Mouse (Mus musculus) heart, embryonic 12.5 days (tissue): ENCODE results near the gene Spred3. TPM values are rescaled to one million over a fixed set of nuclear protein-coding genes. Genes with fewer than 3 reads are reported as not detected.
"Not testable (repeated sequence)": the region's sequence is repeated elsewhere in the genome, so short reads cannot be mapped to it uniquely, and the experiment has no call there.

Source experiments
- ATAC-seq: fragments of 200-750 bp; cut with Nextera tagmentation; 2 replicates; pipeline ENCODE4 v1.8.0; 2017; ENCODE audit warnings: moderate TSS enrichment, moderate library complexity; ENCODE audit not compliant: insufficient number of reproducible peaks, low FRiP score
- H3K27ac ChIP-seq: fragments of 300-500 bp; sonication (generic); 2 replicates; pipeline ENCODE4 v1.5.1; 2016; ENCODE audit warnings: mild to moderate bottlenecking, moderate library complexity; ENCODE audit not compliant: poor library complexity, severe bottlenecking
- H3K27me3 ChIP-seq: fragments of 300-500 bp; sonication (generic); replicated peaks from 2 replicates; pipeline ENCODE4 v1.6.1; 2016; ENCODE audit warnings: mild to moderate bottlenecking, moderate library complexity
- H3K36me3 ChIP-seq: fragments of 300-500 bp; sonication (generic); 2 replicates; pipeline ENCODE4 v1.6.1; 2016; ENCODE audit warnings: mild to moderate bottlenecking, moderate library complexity
- H3K4me1 ChIP-seq: fragments of 300-500 bp; sonication (generic); replicated peaks from 2 replicates; pipeline ENCODE4 v1.6.1; 2016; ENCODE audit warnings: mild to moderate bottlenecking
- H3K4me2 ChIP-seq: fragments of 300-500 bp; sonication (generic); 2 replicates; pipeline ENCODE4 v1.6.1; 2016; ENCODE audit warnings: mild to moderate bottlenecking, moderate library complexity
- H3K4me3 ChIP-seq: fragments of 300-500 bp; sonication (generic); 2 replicates; pipeline ENCODE4 v1.5.1; 2016; ENCODE audit warnings: mild to moderate bottlenecking
- H3K9ac ChIP-seq: fragments of 300-500 bp; sonication (generic); 2 replicates; pipeline ENCODE4 v1.6.1; 2016; ENCODE audit warnings: mild to moderate bottlenecking, moderate library complexity
- H3K9me3 ChIP-seq: fragments of 300-500 bp; sonication (generic); replicated peaks from 2 replicates; pipeline ENCODE4 v1.6.1; 2016; ENCODE audit warnings: mild to moderate bottlenecking, moderate library complexity
- WGBS: fragments of 180-500 bp; shearing (Covaris S2); methylation state at CpG from one replicate; pipeline ENCODE4 v1.1.7; 2016; 5-methylcytosine and 5-hydroxymethylcytosine counted together
- polyA plus RNA-seq: library from polyadenylated mRNA; unstranded; fragments of >200 nt; fragmentation: Nextera tagmentation; extraction: Ambion mirVana; gene quantifications from 2 replicates; pipeline ENCODE4 v1.2.1, GENCODE M21; 2016

The Spred3 gene
- polyA plus RNA-seq = 1.6 and 2.1 TPM in 2 replicates

DNA sequence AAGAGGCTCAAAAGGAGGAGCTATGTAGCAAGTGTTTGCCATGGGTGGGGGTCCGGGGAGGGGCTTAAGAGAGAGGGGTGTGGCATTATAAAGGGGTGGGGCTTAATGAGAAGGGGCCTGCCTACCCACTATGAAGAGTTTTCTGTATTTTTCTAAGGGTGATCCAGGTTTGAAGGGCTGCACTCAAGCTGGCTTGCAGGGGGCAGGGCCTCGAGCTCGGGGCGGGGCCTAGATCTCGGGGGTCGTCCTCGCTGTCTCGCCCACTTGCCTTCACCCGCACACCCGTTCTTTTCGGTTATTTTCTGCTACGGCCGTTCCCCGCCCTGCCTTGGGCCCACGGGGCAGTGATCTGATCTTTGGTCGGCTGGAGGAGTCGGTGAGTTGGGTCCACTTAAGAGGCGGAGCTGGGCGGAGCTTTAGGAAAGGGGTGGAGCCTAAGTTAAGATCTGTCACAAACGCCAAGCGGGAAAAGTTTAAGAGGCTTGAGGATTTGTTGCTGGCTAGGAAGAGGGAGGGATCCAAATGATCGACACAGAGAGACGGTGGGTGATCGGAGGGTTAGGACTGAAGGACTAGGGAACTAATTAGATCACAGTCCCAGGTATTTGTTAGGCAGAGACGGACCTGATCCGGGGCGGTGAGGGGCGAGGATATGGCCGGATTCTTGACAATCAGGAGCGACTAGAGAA lies at the start of gene Spred3, which contains the start of gene Ggn:
TSS of gene Spred3 (minus strand) at position 346 of the 689 bp plus-strand sequence.
TSS of gene Ggn (plus strand) at position 145 of the 689 bp plus-strand sequence.
- Histone ChIP-seq H3K9ac (peak within 1 kb of the TSS; percentile 70), H3K36me3 (peaks cover 21% of the 10 kb centered on the region), H3K27ac (peak within 1 kb of the TSS; percentile 67), H3K4me2 (peak within 1 kb of the TSS; percentile 89), H3K4me1 (peaks cover 38% of the 10 kb centered on the region), H3K27me3 (peaks cover 56% of the 10 kb centered on the region), H3K4me3 (peak within 1 kb of the TSS; percentile 67), H3K9me3 (no peaks in the 10 kb centered on the region)
- 0% methylated on average over 30 of the region's 30 CpGs for WGBS
- ATAC-seq = peak; percentile 71

DNA sequence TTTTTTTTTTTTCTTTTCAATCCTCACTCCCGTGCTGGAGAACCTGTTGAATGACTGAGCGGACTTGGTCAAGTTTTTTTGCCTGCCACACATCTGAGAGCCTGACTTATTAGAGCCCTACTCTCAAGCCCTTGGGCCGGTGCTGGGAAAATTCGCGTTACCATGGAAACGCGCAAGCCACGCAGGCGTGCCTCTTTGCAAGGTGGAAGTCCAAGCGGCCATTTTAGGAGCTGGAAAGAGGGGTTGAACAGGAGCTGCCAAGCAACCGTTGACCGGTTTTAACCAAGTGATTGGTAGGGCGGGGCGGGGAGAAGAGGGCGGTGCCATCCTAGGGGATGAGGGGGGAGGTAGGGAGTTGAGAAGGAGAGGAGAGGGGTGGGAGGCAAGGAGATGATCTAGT lies 44.6 kb upstream of the Spred3 start:
- Histone ChIP-seq H3K4me1 (peaks cover 13% of the 10 kb centered on the region; the same call in 1 of the 2 replicates), H3K36me3 (peaks cover 10% of the 10 kb centered on the region), H3K4me3 (no peak overlapping the region), H3K4me2 (no peak overlapping the region), H3K9me3 (peaks cover 40% of the 10 kb centered on the region), H3K9ac (no peak overlapping the region), H3K27ac (no peak overlapping the region), H3K27me3 (peaks cover 18% of the 10 kb centered on the region)
- WGBS = 40% methylated on average over 15 of the region's 15 CpGs
- no peak for ATAC-seq

DNA sequence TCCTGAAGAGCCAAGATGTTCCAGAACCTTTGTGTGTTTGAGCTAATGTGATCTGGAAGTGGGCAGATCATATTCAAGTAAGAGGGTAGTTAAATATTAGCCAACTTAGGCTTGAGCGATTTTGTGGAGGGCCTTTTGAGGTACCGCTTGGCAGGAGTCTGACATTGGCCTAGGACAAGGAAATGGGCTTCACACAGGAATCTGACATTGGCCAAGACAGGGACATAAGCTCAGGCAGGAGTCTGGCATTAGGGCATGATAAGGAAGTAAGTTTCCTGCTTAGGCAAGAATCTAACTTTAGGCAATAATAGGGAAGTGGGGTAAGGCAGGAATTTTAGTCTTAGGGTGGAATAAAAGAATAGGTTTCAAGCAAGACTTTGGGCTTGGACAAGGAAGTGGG lies 44.0 kb upstream of the Spred3 start:
- 0 out of 2 replicates have a peak overlapping the region, but pooled peaks have one; percentile 66 for H3K4me2 ChIP-seq
- peaks cover 18% of the 10 kb centered on the region for H3K27me3 ChIP-seq
- WGBS = 68% methylated on average over 2 of the region's 2 CpGs
- peaks cover 13% of the 10 kb centered on the region; the same call in 1 of the 2 replicates for H3K4me1 ChIP-seq
- no peak for ATAC-seq
- H3K4me3 ChIP-seq = no peak overlapping the region
- no peak overlapping the region for H3K9ac ChIP-seq
- H3K9me3 ChIP-seq = peaks cover 35% of the 10 kb centered on the region
- no peak overlapping the region for H3K27ac ChIP-seq
- peaks cover 4% of the 10 kb centered on the region for H3K36me3 ChIP-seq

GRCm38 (mm10) chr7:29213675-29214082 lies 43.5 kb upstream of the Spred3 start, which contains the start of gene Catsperg1:
Gene Catsperg1, minus strand, starts transcription at chr7:29214035.
- Histone ChIP-seq H3K27me3 (peaks cover 18% of the 10 kb centered on the region), H3K4me3 (peak within 1 kb of the TSS; percentile 24), H3K4me2 (peak within 1 kb of the TSS; percentile 66), H3K36me3 (peaks cover 3% of the 10 kb centered on the region; the same call in 1 of the 2 replicates), H3K9me3 (peaks cover 30% of the 10 kb centered on the region), H3K4me1 (peaks cover 13% of the 10 kb centered on the region; the same call in 1 of the 2 replicates), H3K9ac (no peak within 1 kb of the TSS), H3K27ac (no peak within 1 kb of the TSS)
- ATAC-seq = peak; percentile 27; the same call in 1 of the 2 replicates
- WGBS = 5% methylated on average over 20 of the region's 20 CpGs

DNA sequence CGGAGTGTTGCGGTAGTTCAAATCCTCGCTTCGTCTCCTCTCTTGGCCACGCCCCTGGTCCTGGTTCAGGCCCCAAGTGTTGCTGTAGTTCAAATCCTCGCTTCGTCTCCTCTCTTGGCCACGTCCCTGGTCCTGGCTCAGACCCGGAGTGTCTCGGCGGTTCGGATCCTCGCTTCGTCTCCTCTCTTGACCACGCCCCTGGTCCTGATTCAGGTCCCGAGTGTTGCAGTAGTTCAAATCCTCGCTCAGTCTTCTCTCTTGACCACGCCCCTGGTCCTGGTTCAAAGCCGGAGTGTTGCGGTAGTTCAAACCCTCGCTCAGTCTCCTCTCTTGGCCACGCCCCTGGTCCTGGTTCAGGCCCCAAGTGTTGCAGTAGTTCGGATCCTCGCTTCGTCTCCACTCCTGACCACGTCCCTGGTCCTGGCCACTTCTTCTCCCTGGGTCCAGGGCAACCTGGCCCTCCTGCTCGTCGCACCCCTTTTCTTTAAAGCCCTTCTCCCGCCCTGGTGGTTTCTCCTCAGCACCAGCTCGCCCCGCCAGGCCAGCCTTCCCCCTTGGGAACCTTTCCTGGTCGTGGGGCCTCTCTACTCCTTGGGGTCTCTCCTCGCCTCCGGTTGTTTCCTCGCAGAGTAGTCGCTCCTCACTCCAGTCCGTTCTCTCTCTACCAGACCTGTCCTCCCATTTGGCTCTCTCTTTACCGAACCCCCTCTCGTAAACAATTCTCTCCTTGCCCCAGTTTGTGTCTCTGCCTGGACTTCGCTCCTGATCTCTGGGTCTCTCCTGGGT lies 42.8 kb upstream of the Spred3 start:
- Histone ChIP-seq H3K4me3 (peak overlapping the region; percentile 15; the same call in 1 of the 2 replicates), H3K4me2 (peak overlapping the region; percentile 66), H3K27me3 (peaks cover 18% of the 10 kb centered on the region), H3K9me3 (peaks cover 28% of the 10 kb centered on the region), H3K4me1 (peaks cover 13% of the 10 kb centered on the region; the same call in 1 of the 2 replicates)
- H3K36me3 ChIP-seq, H3K27ac ChIP-seq, H3K9ac ChIP-seq, ATAC-seq: not testable (repeated sequence)
- WGBS = 15% methylated on average over 40 of the region's 40 CpGs

- Histone ChIP-seq H3K27ac (no peak overlapping the region), H3K36me3 (0 out of 2 replicates have a peak, but pooled peaks cover 3% of the 10 kb centered on the region), H3K4me3 (peak overlapping the region; percentile 51)
Observed at GRCm38 (mm10) chr7:29212199-29212765, 42.1 kb upstream of the Spred3 start.

GRCm38 (mm10) chr7:29211415-29212198 lies 41.4 kb upstream of the Spred3 start:
- Histone ChIP-seq H3K4me3 (peak overlapping the region; percentile 51), H3K9ac (peak overlapping the region; percentile 46; the same call in 1 of the 2 replicates), H3K36me3 (no peaks in the 10 kb centered on the region), H3K9me3 (peaks cover 16% of the 10 kb centered on the region), H3K4me1 (peaks cover 13% of the 10 kb centered on the region; the same call in 1 of the 2 replicates), H3K27me3 (peaks cover 18% of the 10 kb centered on the region), H3K27ac (peak overlapping the region; percentile 52), H3K4me2 (peak overlapping the region; percentile 66)
- WGBS = 3% methylated on average over 34 of the region's 34 CpGs
- ATAC-seq = peak; percentile 80

More at GRCm38 (mm10) chr7:29212199-29212765, 42.1 kb upstream of the Spred3 start:
- Histone ChIP-seq H3K4me1 (peaks cover 13% of the 10 kb centered on the region; the same call in 1 of the 2 replicates), H3K9me3 (peaks cover 23% of the 10 kb centered on the region), H3K27me3 (peaks cover 18% of the 10 kb centered on the region), H3K4me2 (peak overlapping the region; percentile 66), H3K9ac (no peak overlapping the region)
- no peak for ATAC-seq
- 12% methylated on average over 26 of the region's 26 CpGs for WGBS

GRCm38 (mm10) chr7:29211013-29211412 lies 40.8 kb upstream of the Spred3 start:
- peak; percentile 67 for ATAC-seq
- not testable (repeated sequence) for H3K36me3 ChIP-seq, H3K9ac ChIP-seq
- H3K4me2 ChIP-seq = peak overlapping the region; percentile 66
- 23% methylated on average over 13 of the region's 15 CpGs for WGBS
- H3K27me3 ChIP-seq = peaks cover 18% of the 10 kb centered on the region
- H3K4me1 ChIP-seq = peaks cover 13% of the 10 kb centered on the region; the same call in 1 of the 2 replicates
- H3K4me3 ChIP-seq = peak overlapping the region; percentile 51
- H3K9me3 ChIP-seq = peaks cover 15% of the 10 kb centered on the region
- peak overlapping the region; percentile 52 for H3K27ac ChIP-seq

DNA sequence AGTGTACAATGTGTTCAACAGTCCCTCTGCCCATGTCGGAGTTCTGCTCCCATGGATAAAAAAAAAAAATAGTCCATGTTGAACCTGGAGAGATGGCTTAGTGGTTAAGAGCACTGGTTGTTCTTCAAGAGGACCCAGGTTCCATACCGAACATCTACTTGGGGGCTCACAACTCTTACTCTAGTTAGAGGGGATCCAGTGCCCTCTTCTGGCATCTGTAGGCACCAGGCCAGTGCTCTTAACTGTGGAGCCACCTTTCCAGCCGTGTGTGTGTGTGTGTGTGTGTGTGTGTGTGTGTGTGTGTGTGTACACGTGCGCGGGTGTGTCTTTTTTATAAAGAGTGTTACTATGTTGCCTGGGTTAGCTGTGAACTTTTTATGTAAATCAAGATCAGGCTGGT lies 32.4 kb upstream of the Spred3 start:
- H3K9me3 ChIP-seq = no peaks in the 10 kb centered on the region
- 71% methylated on average over 6 of the region's 6 CpGs for WGBS

DNA sequence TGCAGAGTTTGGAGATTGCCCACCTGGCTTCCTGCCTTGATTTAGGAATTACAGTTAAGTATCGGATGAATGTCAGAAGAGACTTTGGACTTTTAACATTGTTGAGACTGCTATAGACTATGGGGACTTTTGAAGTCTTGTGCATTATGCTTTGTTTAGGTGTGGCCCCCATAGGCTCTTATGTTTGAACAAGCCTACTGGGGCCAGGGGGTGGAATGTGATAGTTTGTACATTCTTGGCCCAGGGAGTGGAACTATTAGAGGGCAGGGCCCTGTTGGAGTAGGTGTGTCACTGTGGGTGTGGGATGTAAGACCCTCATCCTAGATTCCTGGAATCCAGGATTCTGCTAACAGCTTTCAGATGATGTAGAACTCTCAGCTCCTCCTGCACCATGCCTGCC lies 24.0 kb upstream of the Spred3 start:
- H3K27ac ChIP-seq, H3K27me3 ChIP-seq, H3K36me3 ChIP-seq, H3K4me1 ChIP-seq, H3K9ac ChIP-seq, H3K9me3 ChIP-seq, H3K4me2 ChIP-seq, H3K4me3 ChIP-seq, ATAC-seq: not testable (repeated sequence)
- WGBS = 81% methylated on average over 1 of the region's 1 CpGs

More for the DNA sequence above, 32.4 kb upstream of the Spred3 start:
- H3K27me3 ChIP-seq = 0 out of 2 replicates have a peak, but pooled peaks cover 3% of the 10 kb centered on the region
- H3K36me3 ChIP-seq = no peaks in the 10 kb centered on the region
- no peak overlapping the region for H3K27ac ChIP-seq
- no peak for ATAC-seq
- H3K9ac ChIP-seq = no peak overlapping the region
- no peaks in the 10 kb centered on the region for H3K4me1 ChIP-seq
- no peak overlapping the region for H3K4me2 ChIP-seq
- no peak overlapping the region for H3K4me3 ChIP-seq
